Comparison of ENCODE assay signal across 8 mouse cellular contexts in genomic region chr17:49935602-49936205, GRCm38 (mm10).
A peak's percentile ranks its signal among the peaks of the same experiment; 100 is the strongest.
DNase-seq lines count a peak whose midpoint lies in the region; ATAC-seq lines count a peak whose summit lies in the region.

No protein-coding gene starts in this region.

- H3K27me3 ChIP-seq in forebrain, embryonic 16.5 days (replicated peaks; ENCODE audit: control insufficient read depth, insufficient read depth, low read length): no peaks in the 10 kb centered on the region
- H3K27me3 ChIP-seq in hindbrain, embryonic 13.5 days: no peaks in the 10 kb centered on the region

- no peak overlapping the region for H3K27ac ChIP-seq in forebrain, embryonic 16.5 days (ENCODE audit: low read length)
- H3K27ac ChIP-seq in hindbrain, embryonic 13.5 days: no peak overlapping the region

- H3K36me3 ChIP-seq in forebrain, embryonic 16.5 days (ENCODE audit: control insufficient read depth, insufficient read depth): no peaks in the 10 kb centered on the region
- H3K36me3 ChIP-seq in hindbrain, embryonic 13.5 days: no peaks in the 10 kb centered on the region

- peak; percentile 90 for ATAC-seq in forebrain, embryonic 16.5 days
- peak; percentile 86 for ATAC-seq in hindbrain, embryonic 13.5 days (ENCODE audit: low FRiP score)
- peak; percentile 94 for ATAC-seq in megakaryocyte progenitor cell, adult 5-6 weeks (replicated peaks; ENCODE audit: poor library complexity)

- H3K4me3 ChIP-seq in forebrain, embryonic 16.5 days (replicated peaks; ENCODE audit: low read length): no peak overlapping the region
- no peak overlapping the region for H3K4me3 ChIP-seq in hindbrain, embryonic 13.5 days

- DNase-seq in NIH3T3 (ENCODE audit: low read depth): peak; percentile 82
- peak; percentile 52 for DNase-seq in cerebellum, adult 11-12 months
- peak; percentile 55 to 84 for DNase-seq in layer of hippocampus, postnatal 25 days (ENCODE audit: extremely low spot score in 1 of 2, low spot score in 1 of 2)
- peak; percentile 80 for DNase-seq in right cerebral cortex, postnatal 14 days
- DNase-seq in urinary bladder, postnatal 36 days (ENCODE audit: low spot score in 2 of 2): peak; percentile 43 to 64

- peaks cover 5% of the 10 kb centered on the region; the same call in 1 of the 2 replicates for H3K4me1 ChIP-seq in forebrain, embryonic 16.5 days (replicated peaks; ENCODE audit: control insufficient read depth, insufficient read depth, low read length)
- H3K4me1 ChIP-seq in hindbrain, embryonic 13.5 days (replicated peaks): peaks cover 10% of the 10 kb centered on the region; the same call in 1 of the 2 replicates

- no peak overlapping the region for H3K9ac ChIP-seq in forebrain, embryonic 16.5 days (replicated peaks; ENCODE audit: low read depth, low read length)
- no peak overlapping the region for H3K9ac ChIP-seq in hindbrain, embryonic 13.5 days

- no peaks in the 10 kb centered on the region for H3K9me3 ChIP-seq in forebrain, embryonic 16.5 days (ENCODE audit: control insufficient read depth, low read length)
- no peaks in the 10 kb centered on the region for H3K9me3 ChIP-seq in hindbrain, embryonic 13.5 days

- no peak overlapping the region; the same call in 1 of the 2 replicates for H3K4me2 ChIP-seq in forebrain, embryonic 16.5 days (ENCODE audit: low read length)
- H3K4me2 ChIP-seq in hindbrain, embryonic 13.5 days: no peak overlapping the region

- 3% methylated on average over 4 of the region's 4 CpGs for WGBS in forebrain, embryonic 16.5 days
- WGBS in hindbrain, embryonic 13.5 days: 1% methylated on average over 4 of the region's 4 CpGs
